ENCODE assay signal across 8 mouse cellular contexts in genomic region chr5:119672348-119672983, GRCm38 (mm10). TPM values are rescaled to one million over a fixed set of nuclear protein-coding genes. Genes with fewer than 3 reads are reported as not detected.
DNase-seq lines count a peak whose midpoint lies in the region; ATAC-seq and TF ChIP-seq lines count a peak whose summit lies in the region.
"Had no signal": no experiment of that assay in that cellular context is flagged by ENCODE, and none has a peak within 500 bp of the region (broad histone marks: within the 10 kb centered on the region; RNA-seq: fewer than 3 reads in every experiment).

No protein-coding gene starts in this region.

- peak overlapping the region; percentile 92 for H3K9ac ChIP-seq in lung, postnatal 0 days (replicated peaks; ENCODE audit: low read depth)
- H3K9ac ChIP-seq in forebrain, embryonic 13.5 days = no peak overlapping the region
- H3K9ac ChIP-seq in limb, embryonic 13.5 days = peak overlapping the region; percentile 85

- no peak for ATAC-seq in lung, postnatal 0 days
- no peak for ATAC-seq in forebrain, embryonic 13.5 days
- no peak for ATAC-seq in limb, embryonic 13.5 days (ENCODE audit: low FRiP score, low read depth)
- no peak for ATAC-seq in monocyte, adult 5-6 weeks (replicated peaks; ENCODE audit: insufficient number of reproducible peaks, low FRiP score, low TSS enrichment, poor library complexity, severe bottlenecking)

- no peak for TF ChIP-seq EP300 in lung, postnatal 0 days (IDR thresholded peaks at IDR 0.05)

- WGBS in lung, postnatal 0 days = under 1% methylated on average over 19 of the region's 19 CpGs
- under 1% methylated on average over 19 of the region's 19 CpGs for WGBS in forebrain, embryonic 13.5 days
- 2% methylated on average over 19 of the region's 19 CpGs for WGBS in limb, embryonic 13.5 days
- WGBS in small intestine, adult 2 months = 3% methylated on average over 19 of the region's 19 CpGs
- 4% methylated on average over 19 of the region's 19 CpGs for WGBS in cerebellum, adult 2 months

- peak overlapping the region; percentile 95 for H3K27ac ChIP-seq in lung, postnatal 0 days (ENCODE audit: low read length)
- H3K27ac ChIP-seq in forebrain, embryonic 13.5 days = no peak overlapping the region
- H3K27ac ChIP-seq in limb, embryonic 13.5 days = peak overlapping the region; percentile 94
- H3K27ac ChIP-seq in small intestine, adult 2 months (ENCODE audit: insufficient read depth, low read depth, low read length) = peak overlapping the region; percentile 92
- no peak overlapping the region for H3K27ac ChIP-seq in cerebellum, adult 2 months (ENCODE audit: insufficient read depth, low read length)

- peak; percentile 26 for DNase-seq in lung, postnatal 0 days (ENCODE audit: low spot score)
- DNase-seq in lung, postnatal 4 days = no peak
- DNase-seq in cerebellum, adult 2 months = no peak

- H3K4me2 ChIP-seq in lung, postnatal 0 days (replicated peaks; ENCODE audit: low read depth, low read length) = peak overlapping the region; percentile 63
- no peak overlapping the region for H3K4me2 ChIP-seq in forebrain, embryonic 13.5 days
- peak overlapping the region; percentile 81 for H3K4me2 ChIP-seq in limb, embryonic 13.5 days (replicated peaks)

- peaks cover 11% of the 10 kb centered on the region; the same call in 1 of the 2 replicates for H3K36me3 ChIP-seq in lung, postnatal 0 days (ENCODE audit: insufficient read depth, low read length)
- H3K36me3 ChIP-seq in forebrain, embryonic 13.5 days (ENCODE audit: poor library complexity, severe bottlenecking) = no peaks in the 10 kb centered on the region
- peaks cover 7% of the 10 kb centered on the region for H3K36me3 ChIP-seq in limb, embryonic 13.5 days
- H3K36me3 ChIP-seq in small intestine, adult 2 months (ENCODE audit: control insufficient read depth, insufficient read depth, low read length) = peaks cover 43% of the 10 kb centered on the region

- H3K4me3 ChIP-seq in lung, postnatal 0 days (ENCODE audit: low read depth, low read length) = peak overlapping the region; percentile 59
- H3K4me3 ChIP-seq in forebrain, embryonic 13.5 days = peak overlapping the region; percentile 33; the same call in 1 of the 2 replicates
- H3K4me3 ChIP-seq in limb, embryonic 13.5 days = peak overlapping the region; percentile 58
- peak overlapping the region; percentile 83 for H3K4me3 ChIP-seq in small intestine, adult 2 months (ENCODE audit: low read depth, low read length)
- no peak overlapping the region for H3K4me3 ChIP-seq in cerebellum, adult 2 months (replicated peaks; ENCODE audit: insufficient read depth, low read depth, low read length)
- H3K4me3 ChIP-seq: megakaryocyte, embryonic 14.5 days had no signal

- H3K27me3 ChIP-seq in lung, postnatal 0 days (replicated peaks; ENCODE audit: insufficient read depth, low read length) = no peaks in the 10 kb centered on the region; the same call in 1 of the 2 replicates
- H3K27me3 ChIP-seq in forebrain, embryonic 13.5 days = peaks cover 99% of the 10 kb centered on the region
- peaks cover 69% of the 10 kb centered on the region for H3K27me3 ChIP-seq in limb, embryonic 13.5 days
- no peaks in the 10 kb centered on the region for H3K27me3 ChIP-seq in small intestine, adult 2 months (ENCODE audit: control insufficient read depth, insufficient read depth, low read length)
- peaks cover 10% of the 10 kb centered on the region; the same call in 1 of the 2 replicates for H3K27me3 ChIP-seq in cerebellum, adult 2 months (ENCODE audit: control insufficient read depth, insufficient read depth, low read length)

- TF ChIP-seq POLR2A in small intestine, adult 2 months (IDR thresholded peaks at IDR 0.05; ENCODE audit: low read depth, low read length) = no peak
- no peak for TF ChIP-seq POLR2A in cerebellum, adult 2 months (IDR thresholded peaks at IDR 0.05; ENCODE audit: borderline replicate concordance, insufficient read depth, low read length)

- no peaks in the 10 kb centered on the region for H3K9me3 ChIP-seq in lung, postnatal 0 days (ENCODE audit: low read length)
- H3K9me3 ChIP-seq in forebrain, embryonic 13.5 days (replicated peaks) = no peaks in the 10 kb centered on the region
- no peaks in the 10 kb centered on the region for H3K9me3 ChIP-seq in limb, embryonic 13.5 days
- H3K9me3 ChIP-seq: megakaryocyte, embryonic 14.5 days had no signal

- TF ChIP-seq CTCF in lung, postnatal 0 days (IDR thresholded peaks at IDR 0.05) = no peak
- no peak; the same call in 1 of the 2 replicates for TF ChIP-seq CTCF in small intestine, adult 2 months (IDR thresholded peaks at IDR 0.05; ENCODE audit: extremely low read depth, insufficient read length, insufficient replicate concordance, low read depth, low read length)
- TF ChIP-seq CTCF in cerebellum, adult 2 months (IDR thresholded peaks at IDR 0.05; ENCODE audit: borderline replicate concordance, insufficient read depth, low read depth, low read length) = no peak

- H3K4me1 ChIP-seq in lung, postnatal 0 days (ENCODE audit: insufficient read depth, low read depth, low read length) = peaks cover 11% of the 10 kb centered on the region; the same call in 1 of the 2 replicates
- H3K4me1 ChIP-seq in forebrain, embryonic 13.5 days = peaks cover 16% of the 10 kb centered on the region
- H3K4me1 ChIP-seq in limb, embryonic 13.5 days = peaks cover 30% of the 10 kb centered on the region
- no peaks in the 10 kb centered on the region; the same call in 1 of the 2 replicates for H3K4me1 ChIP-seq in small intestine, adult 2 months (ENCODE audit: control insufficient read depth, insufficient read depth, insufficient read length, low read length)
- no peaks in the 10 kb centered on the region for H3K4me1 ChIP-seq in cerebellum, adult 2 months (ENCODE audit: control insufficient read depth, insufficient read depth, low read length)

RNA-seq across cellular contexts. Expression of gene Tbx3, which starts 2.0 kb away (rescaled TPM):
- polyA plus RNA-seq in lung, postnatal 0 days (2015; fragmentation: Nextera tagmentation; extraction: Ambion mirVana) = 44.7 and 54.8 TPM in 2 replicates
- polyA plus RNA-seq in forebrain, embryonic 13.5 days (2015; fragmentation: Nextera tagmentation; extraction: Ambion mirVana) = 1.4 and 1.7 TPM in 2 replicates
- 29.9 and 43.9 TPM in 2 replicates for polyA plus RNA-seq in limb, embryonic 13.5 days (2015; fragmentation: Nextera tagmentation; extraction: Ambion mirVana)
- polyA plus RNA-seq in small intestine, adult 2 months (2012; rRNA removed) = 251 and 672 TPM in 2 replicates
- total RNA-seq in monocyte, adult 5-6 weeks (2017) = not detected in 3 replicates
- polyA plus RNA-seq in cerebellum, adult 2 months (2012; rRNA removed) = 1.4 and 1.6 TPM in 2 replicates

Comparison
In these comparisons a context has a peak if more than half of its experiments do, and no peak if none do; other contexts are left out.
1. H3K27ac ChIP-seq: peak in lung, postnatal 0 days (single experiment), limb, embryonic 13.5 days (single experiment) and small intestine, adult 2 months (single experiment); none in forebrain, embryonic 13.5 days (single experiment) and cerebellum, adult 2 months (single experiment).
2. RNA of gene Tbx3, which starts 2.0 kb away (polyA plus RNA-seq): 251 to 672 TPM in small intestine, adult 2 months, 44.7 to 54.8 TPM in lung, postnatal 0 days and 29.9 to 43.9 TPM in limb, embryonic 13.5 days; 1.4 to 1.7 TPM in forebrain, embryonic 13.5 days and 1.4 to 1.6 TPM in cerebellum, adult 2 months; every median in the first group is over 10 times any median in the second.